Mouse (Mus musculus): ENCODE measurements around the gene Auh.
A peak's percentile ranks its signal among the peaks of the same experiment; 100 is the strongest.

Auh gene

DNA sequence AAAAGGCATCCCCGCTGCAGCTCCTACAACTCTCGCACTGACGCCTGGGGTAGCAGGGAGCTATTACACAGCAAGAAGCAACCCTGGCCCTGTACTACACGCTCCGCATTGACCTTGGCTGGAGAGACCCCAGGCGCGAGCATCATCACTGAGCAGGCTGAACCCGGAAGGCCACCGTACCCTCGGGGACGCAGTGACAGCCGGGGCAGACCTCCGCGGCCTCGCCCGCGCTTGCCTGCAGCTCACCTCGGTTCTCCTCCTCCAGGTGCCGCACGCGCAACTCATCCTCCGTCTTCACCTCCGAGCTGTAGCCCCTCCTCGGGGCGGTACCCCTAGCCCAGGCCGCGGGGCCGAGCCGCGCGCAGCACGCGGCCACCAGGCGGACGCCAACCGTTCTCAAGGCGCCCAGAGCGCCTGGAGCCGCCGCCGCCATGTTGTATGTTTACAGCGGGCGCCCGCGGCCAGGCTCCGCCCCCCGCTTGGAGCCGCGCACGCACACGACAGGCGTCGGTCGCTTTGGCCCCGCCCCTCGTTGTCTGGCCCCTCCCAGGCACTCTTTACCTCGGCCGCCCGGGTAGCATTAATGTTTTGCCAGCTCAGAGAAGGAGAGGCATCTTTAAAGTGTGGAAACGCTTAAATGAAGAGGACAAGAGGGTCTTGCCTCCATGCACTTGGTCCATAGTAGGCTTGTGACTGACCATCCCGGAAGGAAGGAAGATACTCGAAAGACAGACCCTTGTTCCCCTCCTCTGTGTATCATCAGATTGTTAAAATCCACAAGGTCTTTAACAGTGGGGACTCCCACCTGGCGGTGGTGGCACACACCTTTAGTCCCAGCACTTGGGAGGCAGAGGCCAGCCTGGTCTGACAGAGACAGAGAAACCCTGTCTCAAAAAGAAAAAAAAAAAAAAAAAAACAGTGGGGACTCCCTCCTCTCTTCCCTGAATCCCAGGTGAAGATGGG lies at the start of gene Auh:
Auh (minus strand) TSS at position 473 of the 963 bp plus-strand sequence.
- peak; percentile 96 for DNase-seq (ENCODE audit: low read depth, low spot score)

DNA sequence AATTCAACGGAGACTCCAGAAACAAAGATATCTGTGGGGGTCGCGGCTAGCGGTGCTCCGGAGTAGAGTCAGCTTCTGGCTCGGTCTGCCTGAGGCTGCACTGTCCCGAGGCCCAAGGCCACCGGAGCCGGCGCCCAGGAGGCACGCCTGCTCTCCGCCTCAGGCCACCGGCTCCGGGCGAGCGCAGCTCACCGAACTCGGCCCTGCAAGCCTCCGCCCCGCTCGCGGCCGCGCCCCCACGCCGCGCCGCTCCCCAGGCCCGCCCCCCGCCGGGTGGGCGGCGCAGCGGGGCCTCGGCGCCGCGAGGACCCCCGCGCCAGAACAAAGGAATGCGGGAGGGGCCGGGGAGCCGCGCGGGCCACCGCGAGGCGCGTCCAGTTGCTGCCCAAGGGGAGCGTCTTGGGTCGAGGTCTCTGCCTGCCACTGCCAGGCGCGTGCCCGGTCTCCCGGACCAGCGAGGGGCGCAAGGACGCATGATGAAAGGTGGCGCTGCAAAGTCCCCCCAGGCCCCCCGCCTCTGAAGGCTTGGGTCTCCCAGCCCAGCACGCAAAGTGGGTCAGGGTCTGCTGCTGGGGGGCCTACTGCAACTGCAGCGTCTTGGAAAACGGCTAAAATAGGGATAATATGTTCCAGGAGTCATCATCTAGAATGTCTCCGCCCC lies 49.0 kb upstream of the Auh start:
- DNase-seq (ENCODE audit: low read depth, low spot score), result peak; percentile 43

DNA sequence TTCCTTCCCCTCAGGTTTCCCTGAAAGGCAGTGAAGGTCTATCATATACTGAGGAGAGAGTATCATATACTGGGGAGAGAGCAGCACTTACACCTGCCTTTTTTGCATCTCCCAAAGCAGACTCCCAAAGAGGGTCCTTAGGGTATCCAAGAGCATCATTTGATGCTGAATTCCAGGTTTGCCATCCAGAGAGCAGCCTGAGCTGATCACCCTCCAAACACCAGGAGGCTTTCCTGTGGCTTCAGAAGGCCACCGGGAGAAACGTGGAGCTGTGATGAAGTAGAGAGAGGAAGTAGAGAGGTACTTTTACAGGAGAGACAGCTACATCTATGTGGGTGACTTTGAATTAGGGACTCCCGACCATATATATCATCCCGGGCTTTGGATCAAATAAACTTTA lies 48.3 kb upstream of the Auh start:
- DNase-seq (ENCODE audit: low read depth, low spot score), result no peak

DNA sequence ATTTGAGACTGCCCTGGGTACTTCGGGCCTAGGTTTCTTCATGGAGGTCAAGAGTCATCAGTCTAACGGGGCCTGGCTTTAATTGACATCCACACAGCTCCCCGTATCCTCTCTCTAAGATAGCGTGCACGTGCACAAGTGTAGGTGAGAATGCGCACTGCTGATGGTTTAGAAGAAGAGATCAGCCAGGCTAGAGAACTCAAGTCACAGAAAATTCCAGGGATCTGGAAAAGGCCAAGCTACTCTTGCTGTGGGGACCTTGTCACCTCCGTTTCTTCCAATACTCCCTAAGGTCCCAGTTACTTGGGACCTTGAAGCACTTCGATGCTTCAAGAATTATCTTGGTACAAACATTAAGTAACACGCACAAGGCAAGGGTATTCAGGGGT lies 47.7 kb upstream of the Auh start:
- DNase-seq (ENCODE audit: low read depth, low spot score), result no peak

DNA sequence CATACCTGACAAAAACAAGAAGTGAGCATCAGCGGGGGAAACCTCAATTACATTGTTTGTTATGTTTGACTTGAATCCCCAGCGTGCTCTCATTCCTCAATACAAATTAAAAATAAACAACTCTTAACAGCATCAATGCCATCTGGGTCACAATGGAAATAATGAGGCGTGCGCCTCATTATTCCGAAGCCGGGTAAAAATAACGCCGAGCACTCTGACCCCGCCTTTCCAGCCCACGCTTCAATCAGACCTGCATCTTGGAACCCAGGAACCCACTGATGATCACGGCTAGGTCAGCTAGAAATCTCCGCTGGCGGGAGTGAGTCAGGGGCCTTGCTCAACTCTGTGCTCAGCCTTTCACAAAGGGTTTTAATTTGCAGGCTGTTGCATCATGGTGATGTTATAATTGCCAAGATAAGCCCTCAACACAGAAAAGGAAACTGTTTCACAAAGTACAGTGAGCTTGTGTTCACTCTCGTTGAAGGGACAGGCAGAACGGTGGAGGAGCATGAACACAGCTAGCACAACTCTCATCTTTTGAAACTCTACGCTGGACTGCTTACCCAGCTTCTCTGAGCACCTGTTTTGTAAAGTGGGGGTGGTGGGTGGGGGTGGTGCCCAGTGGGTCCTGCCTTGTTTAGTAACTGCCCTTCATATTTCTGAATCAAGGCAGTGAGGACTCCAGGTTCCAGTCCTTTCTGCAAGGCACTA lies 47.2 kb upstream of the Auh start:
- DNase-seq (ENCODE audit: low read depth, low spot score), result no peak

DNA sequence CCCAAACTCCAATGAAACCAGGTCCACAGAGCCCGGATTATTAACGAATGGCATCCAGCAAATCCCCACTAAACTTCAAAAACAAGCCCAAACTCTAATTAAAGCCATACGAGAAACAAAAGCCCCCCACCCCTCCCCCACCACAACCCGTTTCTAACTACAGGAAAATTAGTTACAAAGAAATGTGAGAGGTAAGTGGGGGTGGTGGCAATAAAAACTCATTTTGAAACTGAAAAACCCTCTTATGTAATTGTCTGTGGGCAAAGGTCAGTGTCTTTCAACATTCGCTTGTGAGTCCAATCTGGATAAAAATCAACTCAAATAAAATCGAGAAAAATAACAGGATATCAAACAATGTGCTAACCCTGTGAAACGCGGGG lies 46.6 kb upstream of the Auh start:
- DNase-seq (ENCODE audit: low read depth, low spot score), result no peak

DNA sequence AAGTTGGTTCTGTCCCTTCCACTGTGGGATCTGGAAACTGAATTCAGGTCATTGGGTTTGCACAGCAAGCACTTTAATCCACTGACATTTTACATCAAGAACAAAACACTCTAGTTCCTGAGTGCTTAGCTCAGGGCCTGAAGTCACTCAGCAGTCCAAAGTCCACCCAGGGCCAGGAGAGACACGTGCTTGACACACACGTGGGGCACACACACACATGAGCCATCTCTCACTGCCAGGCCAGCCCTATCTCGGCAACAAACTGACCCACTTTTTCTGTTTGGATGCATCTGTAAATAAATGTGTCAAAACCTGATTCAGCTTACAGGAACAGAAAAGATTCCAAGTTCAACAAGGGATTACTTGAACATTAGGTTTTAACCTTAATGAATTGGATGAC lies 45.2 kb upstream of the Auh start:
- DNase-seq (ENCODE audit: low read depth, low spot score), result no peak

DNA sequence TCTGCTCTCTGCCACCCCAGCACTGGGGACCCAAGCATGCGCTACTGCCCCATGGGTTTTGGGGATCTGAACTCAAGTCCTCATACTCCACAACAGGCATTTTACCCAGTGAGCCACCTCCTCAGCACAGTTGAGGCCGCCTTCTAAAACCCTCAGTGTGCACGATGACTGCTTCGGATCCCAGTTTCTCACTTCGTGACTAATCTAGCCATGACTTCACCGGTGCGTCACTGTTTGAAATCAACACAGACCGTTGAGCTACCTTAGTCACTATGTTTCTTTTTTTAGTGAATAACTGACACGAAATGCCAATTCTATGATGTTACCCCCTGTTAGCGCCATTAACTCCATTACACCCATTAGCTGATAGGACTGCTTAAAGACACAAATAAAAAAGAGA lies 43.9 kb upstream of the Auh start:
- no peak for DNase-seq (ENCODE audit: low read depth, low spot score)

DNA sequence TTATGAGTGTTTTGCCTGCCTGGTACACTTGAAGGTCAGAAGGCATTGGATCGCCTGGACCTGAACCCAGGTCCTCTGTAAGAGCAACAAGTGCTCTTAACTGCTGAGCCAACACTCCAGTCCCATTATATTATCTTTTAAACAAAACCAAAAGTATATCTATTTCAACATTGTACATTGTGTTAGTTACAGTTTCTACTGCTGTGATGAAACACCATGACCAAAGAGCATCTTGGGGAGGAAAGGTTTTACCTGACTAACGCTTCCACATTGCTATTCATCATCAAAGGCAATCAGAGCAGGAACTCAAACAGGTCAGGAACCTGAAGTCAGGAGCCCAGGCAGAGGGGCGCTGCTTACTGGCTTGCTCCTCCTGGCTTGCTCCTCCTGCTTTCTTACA lies 43.1 kb upstream of the Auh start:
- no peak for DNase-seq (ENCODE audit: low read depth, low spot score)

DNA sequence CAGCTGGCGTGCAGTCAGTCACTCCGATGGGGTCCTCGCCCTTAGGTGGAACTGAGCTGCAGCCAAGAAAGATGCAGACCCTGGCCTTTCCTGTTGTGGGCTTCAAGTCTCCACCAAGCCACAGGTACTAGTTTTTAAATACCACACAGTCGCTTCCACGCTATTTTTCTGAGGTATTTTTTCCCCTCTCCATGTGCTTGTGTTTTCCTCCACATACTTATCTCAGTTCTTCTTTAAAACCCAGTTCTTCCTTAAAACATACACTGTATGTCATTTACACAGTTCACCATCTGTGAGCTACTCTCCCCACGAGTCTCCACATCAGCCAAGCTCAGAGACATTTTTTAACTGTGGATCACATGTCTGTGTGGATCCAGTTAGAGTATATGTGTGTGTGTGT lies 41.4 kb upstream of the Auh start:
- DNase-seq (ENCODE audit: low read depth, low spot score), result no peak

DNA sequence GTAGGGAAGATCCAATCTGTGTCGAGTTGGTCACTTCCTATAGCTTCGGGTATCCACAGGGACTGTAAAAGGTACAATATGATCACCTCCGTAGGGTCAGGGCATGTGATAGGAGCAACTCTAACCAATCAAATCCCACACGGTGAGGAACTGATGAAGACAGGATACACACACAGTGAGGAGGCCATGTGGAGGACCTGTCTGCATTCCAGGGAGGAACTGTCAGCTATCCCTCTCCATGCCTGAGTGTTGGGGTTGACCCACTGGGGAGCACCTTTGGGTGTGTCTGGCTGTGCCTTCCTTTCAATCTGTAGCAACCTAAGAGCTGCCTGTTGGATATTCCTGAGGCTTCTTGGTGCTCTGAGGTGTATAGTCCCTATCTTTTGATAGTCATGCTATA lies 33.4 kb upstream of the Auh start:
- no peak for DNase-seq (ENCODE audit: low read depth, low spot score)

DNA sequence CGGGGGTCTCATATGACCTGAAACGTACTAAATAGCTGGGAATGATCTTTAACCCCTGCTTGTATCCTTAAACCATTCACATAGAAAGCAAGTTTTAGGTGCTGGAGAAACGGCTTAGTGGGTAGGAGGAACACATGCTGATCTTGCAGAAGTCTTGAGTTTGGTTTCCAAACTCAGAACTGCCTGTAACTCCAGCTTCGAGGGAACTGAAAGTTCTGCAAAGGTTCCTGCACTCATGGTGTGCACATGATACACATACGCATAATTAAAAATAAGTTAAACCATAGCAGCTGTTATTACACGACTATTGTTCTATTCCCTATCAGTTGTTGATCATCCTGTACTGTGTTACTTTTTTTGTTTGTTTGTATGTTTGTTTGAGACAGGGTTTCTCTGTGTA lies 32.9 kb upstream of the Auh start:
- no peak for DNase-seq (ENCODE audit: low read depth, low spot score)

DNA sequence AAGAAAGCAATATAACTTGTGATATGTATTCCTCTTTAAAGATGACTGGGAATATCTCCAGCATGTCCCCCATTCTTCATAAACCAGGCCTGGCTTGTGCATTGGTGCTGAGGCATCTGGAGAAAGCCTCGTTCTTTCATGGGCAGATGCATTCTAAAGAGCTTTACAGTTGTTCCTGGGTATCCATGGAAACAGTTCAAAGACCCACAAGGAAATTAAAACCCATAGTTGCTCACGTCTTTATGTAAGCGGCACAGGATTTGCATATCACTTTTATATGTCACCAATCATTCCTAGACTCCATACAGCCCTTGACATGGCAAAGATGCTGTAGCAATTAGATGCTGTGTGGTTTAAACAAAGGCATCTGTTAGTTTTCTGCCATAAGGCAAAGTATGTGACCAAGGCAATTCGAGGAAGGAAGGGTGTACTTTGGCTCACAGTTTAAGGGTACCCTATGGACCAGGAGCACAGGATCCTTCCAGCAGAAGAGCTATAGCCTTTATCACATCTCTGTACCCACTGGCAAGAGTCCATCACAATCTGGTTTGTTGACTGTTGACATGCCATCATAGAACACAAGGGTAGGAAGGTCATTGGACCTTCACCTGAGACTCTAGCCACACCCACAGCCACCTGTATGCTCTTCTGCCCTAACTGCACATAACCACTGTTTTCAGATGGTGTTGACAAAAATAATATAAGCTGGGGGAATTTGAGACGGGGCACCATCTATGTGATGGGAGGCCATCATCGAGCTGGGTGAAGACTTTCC lies 24.5 kb upstream of the Auh start:
- DNase-seq (ENCODE audit: low read depth, low spot score), result no peak

DNA sequence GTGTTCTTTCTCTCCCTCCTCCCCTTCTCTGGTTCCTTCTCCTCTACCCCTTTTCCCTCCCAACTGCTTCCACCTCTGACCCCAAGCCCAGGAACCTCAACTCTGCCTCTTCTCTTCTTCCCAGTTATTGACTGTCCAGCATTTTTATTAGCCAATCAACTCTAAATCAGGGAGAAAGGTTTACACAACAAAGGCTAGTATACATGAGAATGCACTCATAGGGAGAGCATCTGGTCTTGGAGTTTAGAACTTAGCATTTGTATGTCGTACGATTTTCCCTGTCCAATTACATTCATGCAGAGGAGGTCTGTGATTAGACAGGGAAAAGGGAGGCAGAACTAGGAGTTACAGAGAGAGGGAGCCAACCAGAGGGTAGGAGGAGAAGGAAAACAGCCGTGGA lies 19.7 kb upstream of the Auh start:
- peak; percentile 88 for DNase-seq (ENCODE audit: low read depth, low spot score)

DNA sequence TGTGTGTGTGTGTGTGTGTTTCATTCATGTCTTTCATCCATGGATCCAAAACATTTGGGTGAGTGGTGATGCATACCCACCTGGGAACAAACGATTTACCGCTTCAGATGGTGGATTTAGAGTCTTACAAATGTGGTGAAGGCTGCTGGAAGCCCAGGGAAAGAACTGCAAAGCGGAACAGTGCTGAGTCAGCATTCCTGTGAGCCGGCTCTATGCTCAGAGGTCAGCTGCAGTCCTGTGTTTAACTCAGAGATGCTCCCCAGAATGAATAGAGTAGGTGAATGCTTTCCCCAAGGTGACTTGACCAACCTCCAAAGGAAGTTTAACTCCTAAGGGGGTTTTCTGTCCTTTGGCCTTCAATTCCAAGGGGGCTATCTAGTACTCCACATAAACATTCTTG lies 18.1 kb upstream of the Auh start:
- DNase-seq (ENCODE audit: low read depth, low spot score), result peak; percentile 36

DNA sequence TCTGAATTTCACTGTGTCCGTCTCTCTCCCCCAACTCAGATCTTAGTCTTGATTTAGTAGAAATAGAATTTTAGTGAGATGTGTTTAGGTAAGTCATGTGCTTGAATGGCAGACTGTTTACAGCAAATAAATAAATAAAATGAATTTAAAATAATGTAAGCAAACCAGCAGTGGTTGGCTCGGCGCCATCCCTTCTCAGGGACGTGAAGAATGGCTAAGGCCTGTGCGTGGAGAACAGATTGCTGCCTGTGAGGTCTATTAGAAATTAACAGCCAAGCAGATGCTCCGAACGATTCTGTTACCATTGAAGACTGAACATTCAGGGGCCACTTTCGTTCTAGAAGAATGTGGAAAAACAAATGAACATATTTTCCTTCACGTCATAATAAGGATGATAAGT lies 16.3 kb upstream of the Auh start:
- DNase-seq (ENCODE audit: low read depth, low spot score), result no peak

DNA sequence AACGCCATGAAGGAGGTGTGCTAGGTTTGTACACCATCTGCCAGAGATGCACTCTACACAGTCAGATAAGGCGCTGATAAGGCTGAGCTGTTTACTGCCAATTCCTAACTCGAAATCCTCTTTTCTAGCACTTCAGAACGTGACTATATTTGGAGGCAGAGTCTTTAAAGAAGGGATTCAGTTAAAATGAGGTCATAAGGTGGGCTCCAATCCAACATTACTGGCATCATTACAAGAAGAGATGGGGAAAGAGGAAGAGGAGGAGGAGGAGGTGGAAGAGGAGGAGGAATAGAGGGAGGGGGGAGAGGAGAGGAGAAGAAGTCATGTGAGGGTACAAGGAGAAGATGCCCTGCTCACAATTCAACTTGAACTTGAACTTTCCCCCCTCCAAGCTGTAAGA lies 14.6 kb upstream of the Auh start:
- no peak for DNase-seq (ENCODE audit: low read depth, low spot score)

DNA sequence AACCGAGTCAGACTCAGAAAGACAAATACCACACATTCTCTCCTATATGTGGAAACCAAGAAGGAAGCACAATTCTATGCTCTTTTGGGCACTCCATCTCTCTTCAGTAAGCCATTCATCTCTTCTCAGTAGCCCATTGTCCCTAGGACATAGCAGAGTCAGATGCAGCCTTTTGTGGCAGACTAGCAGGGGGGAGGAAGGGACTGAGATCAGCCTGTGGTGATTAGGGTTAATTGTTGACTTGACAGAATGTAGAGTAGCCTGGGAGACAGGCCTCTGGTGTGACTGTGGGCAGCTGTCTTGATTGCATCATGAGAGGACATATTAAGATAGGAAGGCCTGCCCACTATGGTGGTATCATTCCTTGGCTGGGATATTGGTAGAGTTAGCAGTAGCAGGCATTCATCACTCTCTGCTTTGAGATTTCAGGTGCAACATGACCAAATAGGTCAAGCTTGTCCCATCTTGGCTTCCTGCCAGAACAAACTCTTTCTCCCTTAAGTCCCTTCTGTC lies 13.5 kb upstream of the Auh start:
- DNase-seq (ENCODE audit: low read depth, low spot score), result no peak

DNA sequence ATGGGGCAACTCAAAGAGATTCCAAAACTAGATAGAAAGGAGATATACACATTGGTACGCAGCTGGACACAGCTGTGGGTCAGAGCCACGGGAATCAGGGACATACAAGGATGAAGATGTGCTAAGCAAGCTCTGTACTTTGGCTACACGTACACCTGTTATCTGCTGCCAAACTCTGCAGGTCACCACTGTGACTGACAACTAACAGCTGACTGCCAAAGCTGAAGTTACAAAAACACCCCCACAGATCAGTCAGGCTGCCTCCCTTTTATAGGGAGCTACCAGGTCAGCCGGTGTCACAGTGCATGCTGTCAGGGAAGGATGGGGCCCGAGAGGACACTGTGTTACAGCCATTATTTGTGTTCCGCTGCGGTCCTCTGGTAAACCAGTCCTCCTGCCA lies 11.5 kb upstream of the Auh start:
- DNase-seq (ENCODE audit: low read depth, low spot score), result no peak

DNA sequence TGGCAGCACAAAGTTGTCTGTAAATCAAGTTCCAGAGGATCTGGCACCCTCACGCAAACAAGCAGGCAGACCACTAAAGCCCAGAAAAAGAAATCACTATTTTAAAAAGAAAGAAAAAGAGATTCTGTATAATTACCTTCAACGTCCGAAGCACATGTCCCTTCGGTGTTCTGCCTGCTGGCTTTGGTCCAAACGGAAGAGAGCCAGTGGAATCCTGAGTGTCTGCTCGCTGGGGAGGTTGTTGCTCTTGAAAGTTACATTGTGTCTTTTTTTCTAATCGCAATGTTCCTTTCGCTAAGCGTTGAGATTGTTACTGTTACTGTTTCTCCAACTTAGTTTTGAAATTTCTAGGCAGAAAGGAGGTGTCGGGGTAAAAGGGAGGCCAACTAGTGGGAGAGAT lies 1.1 kb upstream of the Auh start:
- no peak for DNase-seq (ENCODE audit: low read depth, low spot score)

DNA sequence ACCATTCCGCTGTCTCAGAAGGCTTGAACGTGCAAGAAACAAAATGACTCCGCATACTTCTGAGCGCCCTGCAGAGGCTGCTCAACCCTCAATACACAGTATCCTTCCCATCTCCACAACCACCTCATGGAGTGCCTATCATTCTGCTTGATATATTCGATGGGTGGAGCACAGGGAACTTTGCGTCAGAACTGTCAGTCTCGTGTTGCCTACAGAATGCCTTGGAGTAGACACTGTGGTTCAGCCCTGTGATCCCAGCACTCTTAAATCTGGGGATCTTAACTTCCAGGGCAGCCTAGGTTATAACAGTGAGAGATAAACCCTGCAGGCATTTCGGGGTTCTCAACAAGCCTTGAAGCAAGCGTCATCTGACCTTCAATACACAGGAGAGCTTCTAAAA lies 1.1 kb downstream of the Auh start:
- no peak for DNase-seq (ENCODE audit: low read depth, low spot score)

DNA sequence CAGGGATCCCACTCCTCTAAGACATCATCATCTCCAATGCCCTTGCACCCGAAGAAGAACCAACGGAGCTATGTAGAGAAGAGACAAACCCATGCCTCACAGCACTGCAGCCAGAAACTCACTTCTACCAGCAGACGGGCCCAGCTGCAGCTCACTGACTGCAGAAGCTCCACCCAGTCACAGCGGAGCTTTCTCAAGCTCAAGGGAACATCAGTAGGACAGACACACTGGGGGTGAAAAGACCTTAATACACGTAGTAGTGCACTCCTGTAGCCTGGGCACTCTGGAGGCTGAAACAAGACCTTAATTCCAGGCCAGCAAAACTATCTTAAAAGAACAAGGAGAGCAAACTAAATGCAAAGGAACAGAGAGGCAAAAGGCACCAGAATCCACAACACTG lies 5.0 kb downstream of the Auh start:
- DNase-seq (ENCODE audit: low read depth, low spot score), result peak; percentile 20
